Mouse (Mus musculus) gastrocnemius, adult 18-20 months (tissue): ENCODE measurements around the gene Gm37240. TPM values are rescaled to one million over a fixed set of nuclear protein-coding genes. Genes with fewer than 3 reads are reported as not detected.

Experiments
- DNase-seq: peaks from one replicate; pipeline ENCODE4 v3.0.0; 2021; ENCODE audit warnings: low spot score
- total RNA-seq, 2 experiments: library from RNA; stranded (reverse); gene quantifications; 2 replicates each; pipeline ENCODE4 v1.2.3; 2021

Gm37240 gene
- total RNA-seq, 2 experiments from 2014 or later, result 30.2 to 34.0 TPM

- no peak for DNase-seq
These were observed 465.9 kb downstream of the Gm37240 start for GRCm38 (mm10) chr3:85421403-85421802.

GRCm38 (mm10) chr3:85417663-85418062, 469.7 kb downstream of the Gm37240 start:
- DNase-seq, result no peak

DNA sequence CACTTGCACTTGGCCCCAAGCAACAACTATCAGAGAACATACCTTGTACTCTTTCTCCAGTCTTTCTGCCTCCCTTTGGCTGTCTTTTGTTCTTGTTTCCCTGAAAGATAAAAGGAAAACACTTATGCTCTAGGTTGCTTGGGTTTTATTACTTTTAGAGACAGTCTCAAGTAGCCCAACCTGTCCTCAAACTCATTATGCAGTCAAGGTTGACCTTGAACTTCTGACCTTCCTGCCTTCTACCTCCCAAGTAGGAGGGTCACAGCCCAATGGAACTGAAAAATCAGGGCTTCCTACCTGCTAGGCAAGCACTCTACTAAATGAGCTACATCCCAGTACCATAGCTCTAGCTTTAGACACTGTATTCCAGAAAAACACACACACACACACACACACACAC, 488.5 kb downstream of the Gm37240 start:
- no peak for DNase-seq

DNA sequence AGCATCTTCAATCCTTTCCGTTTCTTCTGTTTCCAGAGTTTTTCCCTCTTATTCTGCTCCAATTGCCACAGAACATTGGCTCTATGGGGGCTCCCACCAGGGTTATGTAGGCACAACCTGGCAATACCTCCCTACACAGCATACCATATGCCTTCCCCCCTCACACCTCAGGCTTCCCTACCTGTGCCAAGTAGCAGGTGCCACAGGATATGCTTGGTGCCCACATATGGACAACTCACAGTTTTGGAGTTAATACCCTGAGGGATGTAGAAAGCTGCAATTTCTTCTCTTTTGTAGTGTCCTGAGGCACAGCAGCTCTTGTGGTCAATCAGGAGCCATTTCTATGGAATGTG, 488.9 kb downstream of the Gm37240 start:
- DNase-seq, result no peak

DNA sequence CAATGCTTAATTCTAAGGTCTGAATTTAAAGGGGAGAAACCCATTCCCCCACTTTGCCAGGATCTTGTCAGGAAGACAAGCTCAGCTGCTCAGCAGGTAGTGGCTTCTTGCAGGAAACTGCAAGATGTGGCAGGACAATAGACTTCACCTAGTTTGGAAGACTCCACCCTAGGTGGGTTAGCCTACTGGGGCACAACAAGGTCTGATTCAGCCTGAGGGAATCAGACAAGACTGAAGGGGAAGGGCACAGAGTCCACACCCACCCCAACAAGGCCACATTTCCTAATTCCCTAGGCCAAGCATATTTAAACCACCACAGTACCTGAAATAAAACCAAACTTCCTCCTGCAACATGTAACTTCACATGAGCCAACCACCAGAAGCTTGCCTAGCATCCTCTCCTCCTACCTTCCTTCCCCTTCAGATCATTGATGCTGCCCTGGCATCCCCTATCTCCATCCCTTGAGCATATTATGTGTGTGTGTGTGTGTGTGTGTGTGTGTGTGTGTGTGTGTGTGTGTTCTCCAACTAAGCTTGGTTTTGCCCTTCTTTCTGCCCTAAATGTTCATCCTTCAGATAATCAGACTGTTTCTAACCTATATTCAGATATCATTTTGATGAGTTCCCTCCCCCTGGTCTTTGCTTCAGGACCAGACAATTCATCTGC, 489.4 kb downstream of the Gm37240 start:
- DNase-seq, result no peak

DNA sequence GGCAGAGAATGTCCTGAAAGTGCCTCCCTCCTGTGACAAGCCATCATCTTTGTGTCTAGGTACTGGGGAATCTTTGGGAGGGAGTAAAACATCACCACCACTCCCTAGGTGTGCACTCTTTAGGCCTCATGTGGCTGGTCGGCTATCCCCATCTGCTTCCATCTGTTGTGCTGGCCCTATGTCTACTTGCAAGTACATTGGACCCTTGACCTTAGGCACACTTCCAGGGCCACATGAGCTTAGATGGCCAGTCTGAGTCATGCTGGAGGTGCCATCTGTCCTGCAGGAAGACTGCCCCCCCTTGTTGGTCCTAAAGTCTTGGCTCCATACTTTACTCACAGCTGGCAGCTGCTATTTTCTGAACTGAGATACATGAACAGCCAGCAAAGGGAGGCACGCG, 493.9 kb downstream of the Gm37240 start:
- peak; percentile 39 for DNase-seq

GRCm38 (mm10) chr3:85391756-85392155, 495.6 kb downstream of the Gm37240 start:
- DNase-seq, result no peak

DNA sequence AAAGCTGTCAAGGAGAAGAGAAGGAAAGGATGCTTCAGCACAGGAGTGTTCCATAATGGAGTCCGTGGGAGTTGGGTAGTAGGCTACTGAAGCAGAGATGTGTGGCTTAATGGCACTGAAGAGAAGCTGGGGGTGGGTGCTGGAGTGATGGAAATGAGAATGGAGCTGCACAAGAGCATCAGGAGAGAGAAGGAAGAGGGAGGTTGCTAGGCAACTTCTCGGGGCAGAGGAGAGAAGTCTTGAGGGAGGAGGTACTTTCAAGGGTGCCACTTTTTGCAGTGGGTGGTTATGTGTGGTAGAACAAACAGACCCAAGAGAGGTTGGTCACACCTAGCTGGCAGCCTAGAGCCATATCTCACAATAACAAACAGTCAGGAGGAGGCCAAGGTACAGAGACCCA, 496.2 kb downstream of the Gm37240 start:
- no peak for DNase-seq

DNA sequence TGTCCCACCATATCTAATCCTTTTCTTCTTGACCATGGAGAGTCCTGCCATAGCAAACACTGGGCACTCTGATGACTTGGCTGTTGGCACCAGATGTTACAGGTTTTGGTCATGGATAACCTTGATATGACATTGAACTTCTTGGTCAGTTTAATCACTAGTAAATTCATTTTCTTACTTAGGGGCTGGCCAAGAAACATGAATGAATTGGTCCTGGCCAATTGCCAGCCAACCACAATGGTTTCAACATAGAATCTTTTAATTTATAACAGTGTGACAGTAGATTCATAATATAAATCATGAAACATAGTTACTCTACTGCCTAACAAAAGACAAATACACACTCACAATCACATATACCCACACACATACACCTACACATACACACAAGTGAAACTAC, 501.9 kb downstream of the Gm37240 start:
- no peak for DNase-seq

DNA sequence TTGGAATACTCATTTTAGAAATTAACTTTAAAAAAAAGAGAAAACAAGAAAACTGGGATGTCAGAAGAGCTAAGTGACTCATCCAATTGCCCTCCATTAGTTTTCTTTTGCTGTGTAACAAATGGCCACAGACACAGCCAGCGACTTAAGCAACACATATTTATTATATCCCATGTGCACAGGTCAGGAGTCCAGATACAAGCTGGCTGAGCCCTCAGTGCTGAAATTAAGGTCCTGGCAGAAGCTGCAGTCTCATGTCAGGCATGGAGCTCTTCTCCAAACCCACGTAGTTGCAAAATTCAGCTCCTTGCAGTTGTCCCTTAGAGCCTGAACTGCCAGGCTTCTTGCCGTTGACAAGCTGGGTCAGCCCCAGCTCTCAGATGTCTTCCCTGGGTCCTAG, 504.0 kb downstream of the Gm37240 start:
- no peak for DNase-seq

GRCm38 (mm10) chr3:85378703-85379395, 508.5 kb downstream of the Gm37240 start:
- DNase-seq, result no peak

DNA sequence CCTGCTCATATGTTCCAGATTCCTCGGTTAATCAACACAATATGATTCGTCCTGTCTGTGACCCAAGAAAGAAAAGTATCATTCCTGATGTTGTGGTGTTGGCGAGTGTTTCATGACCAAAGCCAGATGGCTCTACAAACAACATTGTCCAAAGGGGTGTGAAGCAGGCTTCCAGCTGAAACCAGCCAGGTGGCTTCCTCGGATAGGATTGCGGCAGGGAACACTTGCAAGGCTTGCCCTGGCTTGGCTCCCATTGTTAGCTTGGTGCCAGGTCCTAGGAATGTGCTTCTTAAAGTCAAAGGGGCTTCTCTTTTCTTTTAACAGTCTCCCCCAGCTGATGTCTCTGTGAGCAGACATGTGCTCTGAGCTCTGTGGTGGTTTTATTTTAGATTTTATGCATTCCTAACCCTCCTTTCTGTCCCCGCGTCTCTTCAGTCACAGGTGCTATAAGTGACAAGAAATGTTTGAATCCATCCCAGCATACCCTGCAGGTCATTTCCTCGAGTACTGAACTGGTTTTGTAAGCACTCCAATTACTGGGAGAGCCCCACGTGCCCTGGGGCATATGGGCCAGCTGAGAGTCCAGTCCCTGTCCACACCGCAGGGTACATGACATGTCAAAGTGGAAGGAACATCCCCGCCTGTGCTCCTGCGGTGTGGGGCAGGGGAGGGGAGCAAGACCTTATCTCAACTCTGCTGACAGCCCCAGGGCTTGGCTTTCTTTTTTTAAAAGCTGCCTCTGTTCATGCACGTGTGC, 509.2 kb downstream of the Gm37240 start:
- peak; percentile 58 for DNase-seq

- no peak for DNase-seq
These were observed 509.8 kb downstream of the Gm37240 start for GRCm38 (mm10) chr3:85377505-85377904.

DNA sequence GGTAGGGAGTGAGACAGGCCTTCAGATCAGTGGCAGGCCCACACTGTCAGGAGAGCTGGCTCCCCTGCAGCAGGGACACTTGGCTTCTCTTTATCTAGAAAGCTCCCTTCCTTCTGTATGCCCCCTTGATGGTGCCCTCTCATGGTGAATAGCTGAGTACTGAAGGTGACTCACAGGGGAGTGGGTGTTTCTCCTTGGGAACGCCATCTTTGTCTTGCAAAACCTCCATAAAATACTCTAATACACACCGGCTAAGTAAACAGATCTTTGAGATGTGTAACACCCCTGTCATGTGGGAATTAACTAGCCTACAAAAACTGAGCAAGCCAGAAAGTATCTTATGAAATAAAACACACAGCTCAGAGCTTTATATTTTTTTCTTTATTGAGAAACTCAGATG, 510.8 kb downstream of the Gm37240 start:
- no peak for DNase-seq

DNA sequence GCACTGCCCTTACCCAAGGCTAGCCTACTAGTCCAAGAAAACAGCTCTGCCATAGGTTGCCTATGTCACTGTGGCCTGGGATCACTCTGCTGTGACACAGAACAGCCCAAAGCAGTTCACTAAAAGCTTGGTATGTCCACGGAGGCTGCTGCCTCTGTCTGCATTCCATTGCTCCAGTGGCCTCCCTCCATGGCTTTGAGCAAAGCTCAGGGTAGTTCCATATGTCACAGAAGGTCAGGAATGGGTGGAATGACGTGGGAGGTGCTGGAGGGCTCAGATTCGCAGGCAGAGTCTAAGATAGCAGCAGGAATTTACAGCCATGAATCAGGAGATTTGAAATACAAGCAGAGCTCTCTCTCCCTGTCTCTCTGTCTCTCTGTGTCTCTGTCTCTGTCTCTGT, 514.3 kb downstream of the Gm37240 start:
- no peak for DNase-seq

DNA sequence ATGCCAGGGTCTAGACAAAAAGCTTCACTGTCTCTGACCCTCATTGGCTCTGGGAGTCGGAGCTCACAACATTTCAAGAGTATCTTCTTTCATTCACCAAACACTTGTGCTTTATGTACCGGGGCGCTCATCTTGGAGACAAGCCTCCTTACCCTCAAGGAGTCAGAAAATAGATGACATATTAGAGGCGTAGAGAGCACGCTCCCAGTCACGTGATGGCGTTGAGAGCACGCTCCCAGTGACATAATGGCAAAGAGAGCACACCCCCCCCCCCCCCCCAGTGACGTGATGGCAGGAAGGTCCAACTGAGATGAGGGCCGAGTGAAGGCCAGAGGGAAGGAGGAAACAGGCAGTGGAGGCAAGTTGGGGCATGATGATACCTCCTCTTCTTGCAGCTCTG, 517.5 kb downstream of the Gm37240 start:
- no peak for DNase-seq

- DNase-seq, result no peak
These were observed 518.2 kb downstream of the Gm37240 start for GRCm38 (mm10) chr3:85369157-85369556.

GRCm38 (mm10) chr3:85368354-85369120, 518.8 kb downstream of the Gm37240 start:
- no peak for DNase-seq

DNA sequence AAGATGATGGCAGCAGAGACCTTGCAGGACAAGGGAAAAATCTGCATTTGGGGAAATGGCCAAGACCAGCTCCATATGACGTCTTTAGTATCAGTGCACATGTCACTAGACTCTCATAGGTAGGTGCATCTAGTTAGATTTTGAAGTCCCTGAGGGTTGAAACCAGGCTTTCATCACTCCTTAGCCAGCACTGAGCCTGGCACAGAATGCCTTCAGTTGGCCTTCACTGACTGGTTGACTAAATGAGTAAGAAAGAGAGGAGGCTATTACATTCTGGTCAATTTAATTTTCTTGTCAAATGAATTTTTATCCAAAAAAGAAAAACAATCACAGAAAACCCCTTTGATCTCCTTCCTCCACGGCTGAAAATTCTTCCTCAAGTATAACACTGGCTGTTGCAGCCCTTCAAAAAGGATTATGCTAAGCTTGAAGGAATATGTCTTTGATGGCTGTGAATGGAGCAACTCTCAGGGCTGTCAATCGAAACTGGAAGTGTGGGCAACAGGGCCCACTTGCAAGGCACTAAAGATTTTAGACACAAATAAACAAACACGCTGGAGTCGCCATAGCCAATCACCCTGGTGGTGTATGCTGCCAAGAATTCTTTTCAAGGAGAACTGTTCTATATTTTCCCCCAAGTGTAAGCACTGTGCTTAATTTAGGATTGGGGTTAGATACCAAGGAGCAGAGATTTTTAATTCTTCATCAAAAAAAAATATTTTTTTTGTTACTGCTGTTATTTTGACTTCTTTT, 522.6 kb downstream of the Gm37240 start:
- DNase-seq, result no peak

- DNase-seq, result peak; percentile 40
These were observed 524.4 kb downstream of the Gm37240 start for GRCm38 (mm10) chr3:85362883-85363282.

DNA sequence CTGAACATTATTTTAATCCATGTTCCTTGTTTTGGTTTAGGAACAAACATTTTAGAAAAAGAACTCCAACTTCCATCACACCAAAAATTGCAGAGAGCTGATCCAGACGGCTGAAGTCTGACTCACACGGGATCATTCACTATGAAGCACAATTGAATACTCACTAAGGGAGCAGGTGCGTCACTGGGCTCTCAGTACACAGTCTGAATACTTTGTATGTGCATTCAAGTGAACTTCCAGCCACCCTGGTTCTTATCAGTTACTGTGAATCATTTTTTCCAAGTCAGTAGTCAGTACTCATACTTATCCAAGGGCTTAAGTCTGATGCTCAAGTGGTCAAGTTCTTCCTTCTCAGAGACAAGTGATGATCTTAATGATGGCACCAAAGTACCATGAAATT, 530.9 kb downstream of the Gm37240 start:
- DNase-seq, result no peak
